Mouse (Mus musculus): Measurements from ENCODE around the gene Ablim1.

The Ablim1 gene

GRCm38 (mm10) chr19:57222657-57223056 is 92.1 kb downstream of the Ablim1 start:
- DNase-seq (ENCODE audit: low read depth, low spot score) = no peak

- DNase-seq (ENCODE audit: low read depth, low spot score) = no peak
Measured at GRCm38 (mm10) chr19:57221684-57222235, 93.0 kb downstream of the Ablim1 start.

GRCm38 (mm10) chr19:57219758-57220157 is 95.0 kb downstream of the Ablim1 start:
- no peak for DNase-seq (ENCODE audit: low read depth, low spot score)

GRCm38 (mm10) chr19:57217161-57217560 is 97.6 kb downstream of the Ablim1 start:
- DNase-seq (ENCODE audit: low read depth, low spot score) = no peak

GRCm38 (mm10) chr19:57215527-57215926 is 99.2 kb downstream of the Ablim1 start:
- no peak for DNase-seq (ENCODE audit: low read depth, low spot score)

- DNase-seq (ENCODE audit: low read depth, low spot score) = no peak
Measured at GRCm38 (mm10) chr19:57212406-57212805, 102.3 kb downstream of the Ablim1 start.

GRCm38 (mm10) chr19:57211444-57212111 is 103.1 kb downstream of the Ablim1 start:
- DNase-seq (ENCODE audit: low read depth, low spot score) = no peak

- no peak for DNase-seq (ENCODE audit: low read depth, low spot score)
Measured at GRCm38 (mm10) chr19:57210924-57211323, 103.8 kb downstream of the Ablim1 start.

GRCm38 (mm10) chr19:57204101-57204500 is 110.6 kb downstream of the Ablim1 start:
- DNase-seq (ENCODE audit: low read depth, low spot score) = peak; percentile 40

- no peak for DNase-seq (ENCODE audit: low read depth, low spot score)
Measured at GRCm38 (mm10) chr19:57202554-57202953, 112.2 kb downstream of the Ablim1 start.

- no peak for DNase-seq (ENCODE audit: low read depth, low spot score)
Measured at GRCm38 (mm10) chr19:57201090-57201483, 113.6 kb downstream of the Ablim1 start.

GRCm38 (mm10) chr19:57200477-57201089 is 114.1 kb downstream of the Ablim1 start:
- DNase-seq (ENCODE audit: low read depth, low spot score) = peak; percentile 57

GRCm38 (mm10) chr19:57199361-57199760 is 115.4 kb downstream of the Ablim1 start:
- DNase-seq (ENCODE audit: low read depth, low spot score) = no peak

- DNase-seq (ENCODE audit: low read depth, low spot score) = no peak
Measured at GRCm38 (mm10) chr19:57198531-57198930, 116.2 kb downstream of the Ablim1 start.

GRCm38 (mm10) chr19:57198029-57198428 is 116.7 kb downstream of the Ablim1 start:
- DNase-seq (ENCODE audit: low read depth, low spot score) = no peak

GRCm38 (mm10) chr19:57197043-57197817 is 117.5 kb downstream of the Ablim1 start:
- DNase-seq (ENCODE audit: low read depth, low spot score) = peak; percentile 64

- DNase-seq (ENCODE audit: low read depth, low spot score) = no peak
Measured at GRCm38 (mm10) chr19:57196616-57197015, 118.1 kb downstream of the Ablim1 start.

GRCm38 (mm10) chr19:57195169-57195930 is 119.4 kb downstream of the Ablim1 start:
- DNase-seq (ENCODE audit: low read depth, low spot score) = no peak

- DNase-seq (ENCODE audit: low read depth, low spot score) = peak; percentile 80
Measured at GRCm38 (mm10) chr19:57193958-57194357, 120.8 kb downstream of the Ablim1 start.

GRCm38 (mm10) chr19:57193382-57193781 is 121.3 kb downstream of the Ablim1 start:
- DNase-seq (ENCODE audit: low read depth, low spot score) = peak; percentile 23

GRCm38 (mm10) chr19:57191109-57191508 is 123.6 kb downstream of the Ablim1 start:
- DNase-seq (ENCODE audit: low read depth, low spot score) = no peak

- no peak for DNase-seq (ENCODE audit: low read depth, low spot score)
Measured at GRCm38 (mm10) chr19:57189427-57189826, 125.3 kb downstream of the Ablim1 start.

Data from R1 (cell line).